Mouse (Mus musculus) limb, embryonic 12.5 days (tissue): ENCODE measurements around the gene Gm904. TPM values are rescaled to one million over a fixed set of nuclear protein-coding genes. Genes with fewer than 3 reads are reported as not detected.
"Not testable (repeated sequence)": the region's sequence is repeated elsewhere in the genome, so short reads cannot be mapped to it uniquely, and the experiment has no call there.

ENCODE experiments used
- ATAC-seq: fragments of 200-750 bp; cut with Nextera tagmentation; 2 replicates; pipeline ENCODE4 v1.8.0; 2017; ENCODE audit warnings: low read depth, moderate TSS enrichment; ENCODE audit not compliant: insufficient number of reproducible peaks, insufficient read depth, low FRiP score, low TSS enrichment
- H3K27ac ChIP-seq: fragments of 300-500 bp; sonication (generic); 2 replicates; pipeline ENCODE4 v1.5.1; 2016; ENCODE audit warnings: mild to moderate bottlenecking, moderate library complexity
- H3K27me3 ChIP-seq: fragments of 300-500 bp; sonication (generic); 2 replicates; pipeline ENCODE4 v1.6.1; 2016; ENCODE audit warnings: mild to moderate bottlenecking, moderate library complexity
- H3K36me3 ChIP-seq: fragments of 300-500 bp; sonication (generic); 2 replicates; pipeline ENCODE4 v1.6.1; 2016; ENCODE audit warnings: mild to moderate bottlenecking, moderate library complexity
- H3K4me1 ChIP-seq: fragments of 300-500 bp; sonication (generic); replicated peaks from 2 replicates; pipeline ENCODE4 v1.6.1; 2016
- H3K4me2 ChIP-seq: fragments of 300-500 bp; sonication (generic); 2 replicates; pipeline ENCODE4 v1.6.1; 2016; ENCODE audit warnings: mild to moderate bottlenecking, moderate library complexity
- H3K4me3 ChIP-seq: fragments of 300-500 bp; sonication (generic); replicated peaks from 2 replicates; pipeline ENCODE4 v1.5.1; 2016; ENCODE audit warnings: mild to moderate bottlenecking
- H3K9ac ChIP-seq: fragments of 300-500 bp; sonication (generic); replicated peaks from 2 replicates; pipeline ENCODE4 v1.6.1; 2016; ENCODE audit warnings: mild to moderate bottlenecking, moderate library complexity
- H3K9me3 ChIP-seq: fragments of 300-500 bp; sonication (generic); 2 replicates; pipeline ENCODE4 v1.6.1; 2016; ENCODE audit warnings: mild to moderate bottlenecking, moderate library complexity
- WGBS: fragments of 180-500 bp; shearing (Covaris S2); methylation state at CpG from one replicate; pipeline ENCODE4 v1.1.7; 2016; 5-methylcytosine and 5-hydroxymethylcytosine counted together
- microRNA-seq: library from miRNA; unstranded; fragments of <30 nt; microRNA quantifications from one replicate; pipeline ENCODE4, GENCODE M21; 2017
- polyA plus RNA-seq: library from polyadenylated mRNA; unstranded; fragments of >200 nt; fragmentation: Nextera tagmentation; extraction: Ambion mirVana; gene quantifications from 2 replicates; pipeline ENCODE4 v1.2.1, GENCODE M21; 2016

Gm904 gene
- not detected in 2 replicates for polyA plus RNA-seq

GRCm38 (mm10) chr13:50642928-50643327 lies at the start of gene Gm904:
TSS of gene Gm904 (plus strand) at chr13:50643228.
- not testable (repeated sequence) for H3K9ac ChIP-seq, H3K4me2 ChIP-seq, H3K4me3 ChIP-seq, H3K27ac ChIP-seq, H3K9me3 ChIP-seq, H3K27me3 ChIP-seq, H3K4me1 ChIP-seq, H3K36me3 ChIP-seq, ATAC-seq

GRCm38 (mm10) chr13:50648771-50649170 lies 5.7 kb downstream of the Gm904 start:
- H3K9ac ChIP-seq, H3K4me2 ChIP-seq, ATAC-seq, H3K27ac ChIP-seq, H3K4me1 ChIP-seq, H3K9me3 ChIP-seq, H3K27me3 ChIP-seq, H3K36me3 ChIP-seq, H3K4me3 ChIP-seq: not testable (repeated sequence)
- 75% methylated on average over 2 of the region's 2 CpGs for WGBS

Small RNA genes lying within 50 kb of the gene (microRNA-seq; reads per million reads assigned to microRNA genes)
- gene Gm23952 (not detected), gene Mir683-2 (not detected)

Other genes with a start within 250 kb of the Gm904 start
- 31.3 and 42.0 TPM in 2 replicates for gene Fbxw17, start 225.4 kb upstream of the Gm904 start, polyA plus RNA-seq
- gene Gm47429, start 199.3 kb upstream of the Gm904 start, polyA plus RNA-seq: not detected in 2 replicates
- not detected in 2 replicates for gene Nutm2, start 175.9 kb upstream of the Gm904 start, polyA plus RNA-seq
- not detected in 2 replicates for gene Gm8765, start 55.1 kb downstream of the Gm904 start, polyA plus RNA-seq